Mouse (Mus musculus) ES-E14 (cell line): ENCODE results near the gene Mthfd1l. TPM values are rescaled to one million over a fixed set of nuclear protein-coding genes. Genes with fewer than 3 reads are reported as not detected.

ENCODE experiments used
- DNase-seq: peaks from one replicate; pipeline ENCODE4 v3.0.0-alpha.2; 2013; ENCODE audit warnings: low read depth, low spot score
- H3K27ac ChIP-seq: 2 replicates; pipeline ENCODE4 v1.5.1; 2012; ENCODE audit warnings: low read depth, mild to moderate bottlenecking, low read length, moderate library complexity, mixed read lengths; ENCODE audit not compliant: poor library complexity, insufficient read depth, severe bottlenecking
- H3K36me3 ChIP-seq: 2 replicates; pipeline ENCODE4 v1.6.1; 2012; ENCODE audit warnings: mild to moderate bottlenecking, low read length, moderate library complexity, mixed read lengths; ENCODE audit not compliant: control insufficient read depth, poor library complexity, insufficient read depth, severe bottlenecking
- H3K4me1 ChIP-seq, 2 experiments: fragments of 150-350 bp in 1 of 2; sonication (generic) in 1 of 2; 2 replicates each; pipeline ENCODE4 v1.6.1; 2012; ENCODE audit warnings: low read length in 2 of 2, mild to moderate bottlenecking in 1 of 2, mixed read lengths in 1 of 2; ENCODE audit not compliant: control insufficient read depth in 2 of 2, insufficient read depth in 2 of 2, poor library complexity in 1 of 2
- H3K4me3 ChIP-seq, 2 experiments: fragments of 150-350 bp in 1 of 2; sonication (generic) in 1 of 2; 2 replicates each; pipeline ENCODE4 v1.5.1; 2012; ENCODE audit warnings: low read length in 2 of 2, low read depth in 1 of 2, mild to moderate bottlenecking in 1 of 2, mixed read lengths in 1 of 2; ENCODE audit not compliant: insufficient read depth in 1 of 2, poor library complexity in 1 of 2, severe bottlenecking in 1 of 2
- H3K9ac ChIP-seq: 2 replicates; pipeline ENCODE4 v1.6.1; 2012; ENCODE audit warnings: low read depth, mild to moderate bottlenecking, low read length, mixed read lengths; ENCODE audit not compliant: poor library complexity, insufficient read depth, severe bottlenecking
- H3K9me3 ChIP-seq: fragments of 150-350 bp; sonication (generic); 2 replicates; pipeline ENCODE4 v1.6.1; 2012; ENCODE audit warnings: low read depth, mild to moderate bottlenecking, low read length; ENCODE audit not compliant: control insufficient read depth, insufficient read depth
- CHD2 ChIP-seq: IDR thresholded peaks from 2 replicates; pipeline ENCODE4 v1.6.1; 2014; ENCODE audit warnings: mild to moderate bottlenecking, low read depth, low read length, inconsistent platforms
- HCFC1 ChIP-seq: IDR thresholded peaks from 2 replicates; pipeline ENCODE4 v1.6.1; 2012; ENCODE audit warnings: low read length, inconsistent platforms, borderline replicate concordance; ENCODE audit not compliant: insufficient read depth
- MAFK ChIP-seq: IDR thresholded peaks from 2 replicates; pipeline ENCODE4 v1.6.1; 2014; ENCODE audit warnings: mild to moderate bottlenecking, low read depth, low read length, inconsistent platforms; ENCODE audit not compliant: insufficient read depth
- ZC3H11A ChIP-seq: IDR thresholded peaks from 2 replicates; pipeline ENCODE4 v1.6.1; 2012; ENCODE audit warnings: low read depth, mild to moderate bottlenecking, inconsistent platforms, low read length, borderline replicate concordance
- ZNF384 ChIP-seq: IDR thresholded peaks from 2 replicates; pipeline ENCODE4 v1.6.1; 2012; ENCODE audit warnings: low read depth, low read length, inconsistent platforms
- in situ Hi-C, 2 experiments: fragments of 600-800 bp; cut with MboI; formaldehyde crosslinking; loops; one replicate each; pipeline ENCODE4 v1.15.1; 2025; ENCODE audit warnings: low sequenced_read_pairs in 2 of 2, inconsistent platforms in 1 of 2; ENCODE audit not compliant: unreplicated experiment in 2 of 2
- total RNA-seq: library from RNA; depleted of rRNA; stranded (reverse); fragments of 300-350 nt; gene quantifications from 2 replicates; pipeline ENCODE4 v1.2.3, GENCODE M21; 2012

The Mthfd1l gene
- total RNA-seq, 1 experiment = 48.5 TPM

DNA sequence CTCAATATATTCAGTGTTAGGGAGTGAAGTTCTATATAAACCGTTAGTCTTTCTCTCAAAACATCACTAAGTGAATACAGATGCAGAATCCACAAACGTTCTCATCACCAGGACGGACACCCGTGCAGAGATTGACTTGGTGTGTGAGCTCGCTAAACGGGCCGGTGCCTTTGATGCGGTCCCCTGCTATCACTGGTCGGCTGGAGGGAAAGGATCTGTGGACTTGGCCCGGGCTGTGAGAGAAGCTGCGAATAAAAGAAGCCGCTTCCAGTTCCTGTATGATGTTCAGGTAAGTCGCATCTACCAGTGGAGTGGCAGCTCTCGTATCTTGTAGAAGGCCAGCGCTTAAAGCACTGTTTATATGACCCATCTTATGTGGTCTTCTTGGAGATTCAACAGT, 117.0 kb downstream of the Mthfd1l start:
- no peak overlapping the region for H3K9ac ChIP-seq
- H3K4me3 ChIP-seq = no peak overlapping the region
- H3K9me3 ChIP-seq = no peaks in the 10 kb centered on the region
- H3K4me1 ChIP-seq = no peaks in the 10 kb centered on the region
- H3K27ac ChIP-seq = no peak overlapping the region
- in situ Hi-C loops = no loop called here
- TF ChIP-seq MAFK (no peak), HCFC1 (no peak), ZC3H11A (no peak), CHD2 (no peak), ZNF384 (no peak)
- DNase-seq = no peak
- peaks cover 32% of the 10 kb centered on the region for H3K36me3 ChIP-seq

GRCm38 (mm10) chr10:4092990-4093389, 120.1 kb downstream of the Mthfd1l start:
- Histone ChIP-seq H3K36me3 (peaks cover 36% of the 10 kb centered on the region; the same call in 1 of the 2 replicates), H3K4me1 (no peaks in the 10 kb centered on the region), H3K9me3 (no peaks in the 10 kb centered on the region), H3K9ac (no peak overlapping the region), H3K4me3 (no peak overlapping the region), H3K27ac (no peak overlapping the region)
- in situ Hi-C loops = no loop called here
- TF ChIP-seq MAFK = no peak
- no peak for TF ChIP-seq HCFC1
- no peak for TF ChIP-seq ZC3H11A
- TF ChIP-seq CHD2 = no peak
- TF ChIP-seq ZNF384 = no peak
- no peak for DNase-seq

DNA sequence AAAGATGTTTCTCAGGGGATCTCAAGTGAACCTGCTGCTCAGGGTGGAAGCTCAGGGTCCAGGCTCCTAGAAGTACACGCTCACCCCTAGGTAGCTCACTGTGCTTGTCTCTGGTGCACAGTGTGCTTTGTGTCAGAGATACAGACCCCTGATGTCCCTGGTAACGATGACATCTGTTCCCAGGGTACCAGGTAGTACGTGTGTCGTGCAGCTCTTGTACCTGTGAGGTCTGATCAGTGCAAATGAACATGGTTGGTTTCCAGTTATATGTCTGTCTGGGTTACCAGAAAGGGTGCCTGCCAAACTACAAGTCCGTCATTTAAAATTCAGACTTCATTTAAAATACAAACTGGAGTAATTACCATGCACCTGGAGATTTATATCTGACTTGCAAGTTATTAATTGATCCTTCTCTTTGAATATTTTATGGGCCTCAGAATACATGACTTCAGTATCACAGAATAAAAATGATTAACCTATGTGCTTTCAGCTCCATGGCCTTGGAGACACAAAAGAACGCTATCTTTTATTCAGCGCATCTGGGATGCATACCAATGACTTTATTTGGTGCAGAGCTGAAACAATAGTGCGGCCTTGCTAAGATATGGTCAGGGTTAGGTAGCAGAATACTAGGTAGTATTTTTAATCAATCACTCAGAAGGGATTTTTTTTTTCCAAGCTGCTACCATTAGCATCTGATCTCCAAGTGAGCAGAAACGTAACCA, 121.3 kb downstream of the Mthfd1l start:
- in situ Hi-C loops = no loop called here
- H3K36me3 ChIP-seq = peaks cover 31% of the 10 kb centered on the region; the same call in 1 of the 2 replicates

GRCm38 (mm10) chr10:4096151-4096550, 123.2 kb downstream of the Mthfd1l start:
- no peak for DNase-seq
- no peaks in the 10 kb centered on the region for H3K9me3 ChIP-seq
- in situ Hi-C loops = no loop called here
- no peak overlapping the region for H3K9ac ChIP-seq
- H3K36me3 ChIP-seq = peaks cover 24% of the 10 kb centered on the region; the same call in 1 of the 2 replicates
- peaks cover 2 to 6% of the 10 kb centered on the region in 2 experiments; a peak in 1 of 4 replicates for H3K4me1 ChIP-seq
- H3K27ac ChIP-seq = no peak overlapping the region
- no peak overlapping the region for H3K4me3 ChIP-seq
- TF ChIP-seq CHD2 = no peak
- TF ChIP-seq ZC3H11A = no peak
- no peak for TF ChIP-seq MAFK
- TF ChIP-seq ZNF384 = no peak
- TF ChIP-seq HCFC1 = no peak

More for the DNA sequence above, 121.3 kb downstream of the Mthfd1l start:
- no peak for TF ChIP-seq ZNF384
- TF ChIP-seq HCFC1 = no peak
- no peak for TF ChIP-seq ZC3H11A
- TF ChIP-seq CHD2 = no peak
- no peak for TF ChIP-seq MAFK
- no peak for DNase-seq
- H3K9me3 ChIP-seq = no peaks in the 10 kb centered on the region
- H3K4me3 ChIP-seq = no peak overlapping the region
- 0 out of 4 replicates have a peak, but pooled peaks cover 0 to under 1% of the 10 kb centered on the region in 2 experiments for H3K4me1 ChIP-seq
- no peak overlapping the region for H3K9ac ChIP-seq
- no peak overlapping the region for H3K27ac ChIP-seq

- DNase-seq = no peak
- no peak overlapping the region for H3K9ac ChIP-seq
- no peak overlapping the region for H3K4me3 ChIP-seq
- TF ChIP-seq HCFC1 = no peak
- TF ChIP-seq CHD2 = no peak
- no peak for TF ChIP-seq ZNF384
- TF ChIP-seq ZC3H11A = no peak
- no peak for TF ChIP-seq MAFK
- in situ Hi-C loops = no loop called here
- peaks cover 16% of the 10 kb centered on the region; the same call in 1 of the 2 replicates for H3K36me3 ChIP-seq
- H3K9me3 ChIP-seq = no peaks in the 10 kb centered on the region
- H3K4me1 ChIP-seq = peaks cover 2 to 6% of the 10 kb centered on the region in 2 experiments; a peak in 1 of 4 replicates
- no peak overlapping the region for H3K27ac ChIP-seq
Measured at GRCm38 (mm10) chr10:4100007-4100406, 127.1 kb downstream of the Mthfd1l start.
